Mouse (Mus musculus) midbrain, embryonic 14.5 days (tissue): ENCODE results near the gene Ehhadh. TPM values are rescaled to one million over a fixed set of nuclear protein-coding genes. Genes with fewer than 3 reads are reported as not detected.

Source experiments
- ATAC-seq: fragments of 200-750 bp; cut with Nextera tagmentation; 2 replicates; pipeline ENCODE4 v1.8.0; 2017; ENCODE audit warnings: moderate number of reproducible peaks, moderate library complexity; ENCODE audit not compliant: low FRiP score, low TSS enrichment
- DNase-seq: peaks from one replicate; pipeline ENCODE4 v3.0.0-alpha.2; 2015
- H3K27ac ChIP-seq: fragments of 300-500 bp; sonication (generic); replicated peaks from 2 replicates; pipeline ENCODE4 v1.5.1; 2014; ENCODE audit warnings: mild to moderate bottlenecking, low read depth, low read length, moderate library complexity
- H3K27me3 ChIP-seq: fragments of 300-500 bp; sonication (generic); 2 replicates; pipeline ENCODE4 v1.6.1; 2014; ENCODE audit warnings: low read length, control low read depth, mixed read lengths; ENCODE audit not compliant: control insufficient read depth, insufficient read depth
- H3K36me3 ChIP-seq: fragments of 300-500 bp; sonication (generic); 2 replicates; pipeline ENCODE4 v1.6.1; 2014; ENCODE audit warnings: low read length, control low read depth; ENCODE audit not compliant: control insufficient read depth, insufficient read depth
- H3K4me1 ChIP-seq: fragments of 300-500 bp; sonication (generic); 2 replicates; pipeline ENCODE4 v1.6.1; 2014; ENCODE audit warnings: mild to moderate bottlenecking, antibody characterized with exemption, low read length, control low read depth; ENCODE audit not compliant: control insufficient read depth, insufficient read depth
- H3K4me2 ChIP-seq: fragments of 300-500 bp; sonication (generic); 2 replicates; pipeline ENCODE4 v1.6.1; 2014; ENCODE audit warnings: mild to moderate bottlenecking, low read length, moderate library complexity
- H3K4me3 ChIP-seq: fragments of 300-500 bp; sonication (generic); replicated peaks from 2 replicates; pipeline ENCODE4 v1.5.1; 2014; ENCODE audit warnings: low read depth, low read length
- H3K9ac ChIP-seq: fragments of 300-500 bp; sonication (generic); replicated peaks from 2 replicates; pipeline ENCODE4 v1.6.1; 2014; ENCODE audit warnings: mild to moderate bottlenecking, low read length, moderate library complexity
- H3K9me3 ChIP-seq: fragments of 300-500 bp; sonication (generic); 2 replicates; pipeline ENCODE4 v1.6.1; 2016; ENCODE audit warnings: low read length, control low read depth, mixed read lengths; ENCODE audit not compliant: control insufficient read depth
- WGBS: fragments of 180-500 bp; shearing (Covaris S2); extraction: QIAGEN DNeasy Blood & Tissue Kit; methylation state at CpG from one replicate; pipeline ENCODE4 v1.1.7; 2014; 5-methylcytosine and 5-hydroxymethylcytosine counted together
- polyA plus RNA-seq: library from polyadenylated mRNA; unstranded; fragments of >200 nt; fragmentation: Nextera tagmentation; extraction: Ambion mirVana; gene quantifications from 2 replicates; pipeline ENCODE4 v1.2.1, GENCODE M21; 2014

The Ehhadh gene
- polyA plus RNA-seq, 1 experiment from 2014 or later, result 1.6 TPM

DNA sequence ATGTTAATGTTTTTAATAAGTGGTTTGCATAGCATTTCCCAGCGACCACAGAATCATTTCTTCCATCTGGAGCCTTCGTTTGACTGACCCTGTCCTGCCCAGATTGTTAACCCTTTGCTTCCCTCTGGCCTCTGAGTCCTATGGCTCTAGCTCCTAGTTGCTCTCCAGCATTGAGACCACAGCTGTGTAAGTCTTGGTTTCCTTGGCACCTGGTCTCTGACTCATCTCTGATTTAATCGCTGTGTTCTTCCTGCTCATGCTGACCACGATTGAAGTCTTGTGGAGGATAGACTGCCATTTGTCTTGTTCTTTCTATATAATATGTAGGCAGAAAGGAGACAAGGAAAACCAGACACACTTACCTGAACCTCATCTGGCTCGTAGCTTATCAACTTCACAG, 42.1 kb upstream of the Ehhadh start:
- H3K9me3 ChIP-seq, result no peaks in the 10 kb centered on the region
- DNase-seq (no peak), ATAC-seq (no peak)
- no peak overlapping the region for H3K9ac ChIP-seq
- H3K4me1 ChIP-seq, result no peaks in the 10 kb centered on the region
- H3K36me3 ChIP-seq, result no peaks in the 10 kb centered on the region
- H3K27me3 ChIP-seq, result no peaks in the 10 kb centered on the region
- H3K4me3 ChIP-seq, result no peak overlapping the region
- 43% methylated on average over 5 of the region's 5 CpGs for WGBS
- no peak overlapping the region for H3K27ac ChIP-seq
- no peak overlapping the region for H3K4me2 ChIP-seq

DNA sequence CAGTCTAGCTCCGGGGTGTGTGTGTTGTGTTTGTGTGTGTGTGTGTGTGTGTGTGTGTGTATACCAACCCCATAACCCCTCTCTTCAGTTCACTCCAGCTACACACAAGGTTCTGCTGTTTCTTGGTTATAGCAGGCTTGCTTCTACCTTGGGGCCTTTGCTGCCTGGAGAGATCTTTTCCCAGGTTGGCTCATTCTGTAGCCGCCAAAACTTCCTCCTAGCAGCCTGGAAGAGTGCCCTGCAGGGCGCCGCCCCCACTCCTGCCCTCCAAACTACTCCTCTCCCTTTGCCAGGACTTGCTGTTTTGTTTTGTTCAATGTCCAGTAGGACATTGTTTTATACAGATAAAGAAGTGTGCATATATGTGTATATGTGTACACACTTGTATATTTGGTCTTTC, 40.0 kb upstream of the Ehhadh start:
- H3K9ac ChIP-seq, result no peak overlapping the region
- ATAC-seq (no peak), DNase-seq (no peak)
- no peak overlapping the region for H3K4me3 ChIP-seq
- H3K36me3 ChIP-seq, result no peaks in the 10 kb centered on the region
- WGBS, result 90% methylated on average over 4 of the region's 4 CpGs
- H3K4me2 ChIP-seq, result no peak overlapping the region
- no peaks in the 10 kb centered on the region for H3K9me3 ChIP-seq
- no peaks in the 10 kb centered on the region for H3K4me1 ChIP-seq
- no peaks in the 10 kb centered on the region for H3K27me3 ChIP-seq
- no peak overlapping the region for H3K27ac ChIP-seq

GRCm38 (mm10) chr16:21827153-21827552, 39.5 kb upstream of the Ehhadh start:
- DNase-seq (no peak), ATAC-seq (no peak)
- no peaks in the 10 kb centered on the region for H3K36me3 ChIP-seq
- H3K4me2 ChIP-seq, result no peak overlapping the region
- WGBS, result 78% methylated on average over 4 of the region's 4 CpGs
- no peaks in the 10 kb centered on the region for H3K9me3 ChIP-seq
- H3K27me3 ChIP-seq, result no peaks in the 10 kb centered on the region
- H3K9ac ChIP-seq, result no peak overlapping the region
- H3K4me3 ChIP-seq, result no peak overlapping the region
- no peak overlapping the region for H3K27ac ChIP-seq
- H3K4me1 ChIP-seq, result no peaks in the 10 kb centered on the region

GRCm38 (mm10) chr16:21825612-21826031, 38.0 kb upstream of the Ehhadh start:
- ATAC-seq, result no peak
- DNase-seq, result no peak
- no peak overlapping the region for H3K9ac ChIP-seq
- no peaks in the 10 kb centered on the region for H3K9me3 ChIP-seq
- H3K27ac ChIP-seq, result no peak overlapping the region
- H3K4me3 ChIP-seq, result no peak overlapping the region
- no peaks in the 10 kb centered on the region for H3K27me3 ChIP-seq
- 81% methylated on average over 9 of the region's 9 CpGs for WGBS
- no peaks in the 10 kb centered on the region for H3K4me1 ChIP-seq
- no peak overlapping the region for H3K4me2 ChIP-seq
- H3K36me3 ChIP-seq, result no peaks in the 10 kb centered on the region

DNA sequence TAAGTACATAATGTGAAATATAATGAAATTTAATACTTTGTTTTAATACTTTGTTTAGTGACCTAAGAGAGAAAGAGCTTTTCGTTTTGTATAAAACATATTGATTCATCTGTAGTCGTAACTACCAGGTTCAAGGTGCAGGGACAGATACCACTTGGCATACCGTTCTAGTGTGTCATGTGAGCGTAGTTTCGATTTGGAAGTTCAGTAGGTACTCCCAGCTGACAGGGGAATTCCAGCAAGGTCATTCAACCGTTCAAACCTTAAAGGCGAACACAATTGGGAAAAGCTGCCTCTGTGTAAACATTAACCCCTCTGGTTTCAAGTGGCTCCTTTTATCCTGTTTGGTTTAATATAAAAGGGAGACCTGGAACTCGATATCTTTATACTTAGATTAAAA, 31.0 kb upstream of the Ehhadh start:
- WGBS, result 62% methylated on average over 8 of the region's 8 CpGs

GRCm38 (mm10) chr16:21818132-21818531, 30.5 kb upstream of the Ehhadh start:
- Histone ChIP-seq H3K9me3 (no peaks in the 10 kb centered on the region), H3K4me2 (no peak overlapping the region), H3K27me3 (no peaks in the 10 kb centered on the region), H3K4me3 (no peak overlapping the region), H3K27ac (no peak overlapping the region), H3K4me1 (no peaks in the 10 kb centered on the region), H3K36me3 (no peaks in the 10 kb centered on the region), H3K9ac (no peak overlapping the region)
- WGBS, result 58% methylated on average over 9 of the region's 9 CpGs
- ATAC-seq, result no peak
- no peak for DNase-seq

More for the DNA sequence above, 31.0 kb upstream of the Ehhadh start:
- H3K36me3 ChIP-seq, result no peaks in the 10 kb centered on the region
- no peaks in the 10 kb centered on the region for H3K4me1 ChIP-seq
- H3K9me3 ChIP-seq, result no peaks in the 10 kb centered on the region
- H3K9ac ChIP-seq, result no peak overlapping the region
- no peaks in the 10 kb centered on the region for H3K27me3 ChIP-seq
- ATAC-seq, result no peak
- H3K4me2 ChIP-seq, result no peak overlapping the region
- H3K4me3 ChIP-seq, result no peak overlapping the region
- no peak for DNase-seq
- H3K27ac ChIP-seq, result no peak overlapping the region

GRCm38 (mm10) chr16:21815669-21816010, 28.0 kb upstream of the Ehhadh start:
- H3K27ac ChIP-seq, result no peak overlapping the region
- DNase-seq, result no peak
- no peaks in the 10 kb centered on the region; the same call in 1 of the 2 replicates for H3K36me3 ChIP-seq
- no peaks in the 10 kb centered on the region for H3K4me1 ChIP-seq
- no peak overlapping the region for H3K9ac ChIP-seq
- H3K9me3 ChIP-seq, result no peaks in the 10 kb centered on the region
- ATAC-seq, result no peak
- no peaks in the 10 kb centered on the region for H3K27me3 ChIP-seq
- H3K4me2 ChIP-seq, result no peak overlapping the region
- no peak overlapping the region for H3K4me3 ChIP-seq
- 63% methylated on average over 7 of the region's 7 CpGs for WGBS

DNA sequence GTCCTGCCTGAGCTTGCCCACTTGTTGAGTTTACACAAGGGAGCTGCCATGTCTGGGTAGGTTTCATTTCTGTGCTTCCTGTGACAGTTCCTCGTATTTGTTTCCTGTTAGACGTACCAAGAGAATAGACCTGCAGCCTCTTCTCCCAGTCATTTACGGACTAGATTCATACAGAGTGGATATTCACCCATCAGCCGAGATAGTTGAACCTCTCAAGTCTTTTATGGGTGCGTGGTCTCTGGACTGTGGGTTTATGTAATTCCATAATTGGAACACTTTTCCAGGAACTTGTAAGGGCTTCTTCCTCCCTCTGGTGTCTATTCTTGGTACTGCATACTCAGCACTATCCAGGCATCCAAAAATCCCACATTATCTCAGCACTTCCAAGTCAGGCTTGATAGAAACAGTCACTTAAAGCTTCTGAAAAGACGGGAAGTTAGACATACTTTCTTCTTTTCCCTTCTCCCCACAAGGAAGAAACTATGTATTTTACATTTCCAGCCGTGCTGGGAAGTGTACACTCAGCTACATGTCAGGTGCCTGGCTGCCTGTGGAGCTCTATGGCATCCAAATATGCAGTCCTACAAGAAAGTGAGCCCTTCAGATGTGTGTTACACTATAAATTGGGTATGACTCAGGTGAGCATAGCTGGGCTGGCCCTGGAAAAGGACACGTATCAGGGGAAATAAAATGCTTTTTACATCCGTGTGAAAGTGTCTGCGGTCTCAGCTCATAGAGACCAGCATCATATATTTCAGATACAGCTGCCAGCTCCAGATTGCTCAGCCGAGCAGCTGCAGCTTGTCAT, 27.5 kb upstream of the Ehhadh start:
- 71% methylated on average over 11 of the region's 11 CpGs for WGBS
- H3K4me2 ChIP-seq, result no peak overlapping the region
- no peak overlapping the region for H3K9ac ChIP-seq
- peak; percentile 85 for DNase-seq
- no peaks in the 10 kb centered on the region for H3K27me3 ChIP-seq
- H3K36me3 ChIP-seq, result no peaks in the 10 kb centered on the region; the same call in none of the 2 replicates
- no peak overlapping the region for H3K4me3 ChIP-seq
- H3K4me1 ChIP-seq, result no peaks in the 10 kb centered on the region
- no peaks in the 10 kb centered on the region for H3K9me3 ChIP-seq
- H3K27ac ChIP-seq, result no peak overlapping the region
- ATAC-seq, result 0 out of 2 replicates have a peak, but pooled peaks have one; percentile 34

- Histone ChIP-seq H3K27ac (no peak overlapping the region), H3K4me2 (no peak overlapping the region), H3K4me3 (no peak overlapping the region), H3K27me3 (no peaks in the 10 kb centered on the region), H3K4me1 (no peaks in the 10 kb centered on the region), H3K9me3 (no peaks in the 10 kb centered on the region), H3K9ac (no peak overlapping the region), H3K36me3 (peaks cover 14% of the 10 kb centered on the region)
- 76% methylated on average over 6 of the region's 6 CpGs for WGBS
- ATAC-seq (no peak), DNase-seq (no peak)
Observed at GRCm38 (mm10) chr16:21813164-21813834, 25.7 kb upstream of the Ehhadh start.
